Comparison of ENCODE assay signal across 11 mouse cellular contexts in genomic region chr7:130278738-130279705, GRCm38 (mm10).
DNase-seq lines count a peak whose midpoint lies in the region; ATAC-seq and TF ChIP-seq lines count a peak whose summit lies in the region.
"Had no signal": no experiment of that assay in that cellular context is flagged by ENCODE, and none has a peak within 500 bp of the region (broad histone marks: within the 10 kb centered on the region; RNA-seq: fewer than 3 reads in every experiment).

No protein-coding gene starts in this region.

- no peak overlapping the region for H3K4me3 ChIP-seq in lung, embryonic 14.5 days (ENCODE audit: low read depth, low read length)
- H3K4me3 ChIP-seq: heart, adult 2 months; midbrain, embryonic 12.5 days had no signal

- H3K4me2 ChIP-seq in lung, embryonic 14.5 days: no peak overlapping the region
- H3K4me2 ChIP-seq: midbrain, embryonic 12.5 days had no signal

- no peaks in the 10 kb centered on the region for H3K9me3 ChIP-seq in lung, embryonic 14.5 days (ENCODE audit: low read depth, low read length)
- H3K9me3 ChIP-seq: midbrain, embryonic 12.5 days had no signal

- H3K4me1 ChIP-seq in lung, embryonic 14.5 days (ENCODE audit: insufficient read depth): peaks cover 5% of the 10 kb centered on the region; the same call in 1 of the 2 replicates

- H3K27ac ChIP-seq in lung, embryonic 14.5 days (ENCODE audit: low read depth): peak overlapping the region; percentile 75
- H3K27ac ChIP-seq: heart, adult 2 months; midbrain, embryonic 12.5 days had no signal

- H3K27me3 ChIP-seq in lung, embryonic 14.5 days (ENCODE audit: insufficient read depth, low read length): no peaks in the 10 kb centered on the region

- DNase-seq in embryo, embryonic 10 days (ENCODE audit: low spot score): peak; percentile 40
- no peak for DNase-seq in embryo, embryonic 9.5 days (ENCODE audit: extremely low spot score)
- DNase-seq in lung, embryonic 14.5 days: peak; percentile 89
- no peak for DNase-seq in lung, postnatal 25 days (ENCODE audit: low spot score)
- DNase-seq in heart, postnatal 14 days: peak; percentile 25 to 69
- DNase-seq in lung, postnatal 14 days: peak; percentile 43
- DNase-seq in right cerebral cortex, postnatal 14 days: no peak
- no peak for DNase-seq in gastrocnemius, postnatal 10 days
- DNase-seq: thymus, postnatal 14 days had no signal

- 22% methylated on average over 19 of the region's 19 CpGs for WGBS in lung, embryonic 14.5 days

- H3K9ac ChIP-seq in lung, embryonic 14.5 days: no peak overlapping the region
- H3K9ac ChIP-seq: midbrain, embryonic 12.5 days had no signal

- intact Hi-C loops in heart, postnatal 14 days (cut with DNase I): no loop called here

- ATAC-seq in lung, embryonic 14.5 days (ENCODE audit: insufficient read depth): peak; percentile 86

- peak; percentile 15; the same call in 1 of the 2 replicates for TF ChIP-seq CTCF in lung, embryonic 14.5 days (IDR thresholded peaks at IDR 0.05; ENCODE audit: low read depth)

- H3K36me3 ChIP-seq in lung, embryonic 14.5 days (ENCODE audit: insufficient read depth): no peaks in the 10 kb centered on the region
- H3K36me3 ChIP-seq: midbrain, embryonic 12.5 days had no signal

Comparison
In these comparisons a context has a peak if more than half of its experiments do, and no peak if none do; other contexts are left out.
1. DNase-seq: peak in embryo, embryonic 10 days (single experiment), lung, embryonic 14.5 days (single experiment), heart, postnatal 14 days (2 of 2) and lung, postnatal 14 days (single experiment); none in embryo, embryonic 9.5 days (single experiment), lung, postnatal 25 days (single experiment), right cerebral cortex, postnatal 14 days (single experiment) and gastrocnemius, postnatal 10 days (single experiment).